Mouse (Mus musculus) heart, embryonic 10.5 days (tissue): ENCODE results near the gene Palld. TPM values are rescaled to one million over a fixed set of nuclear protein-coding genes. Genes with fewer than 3 reads are reported as not detected.

ENCODE experiments used
- DNase-seq: peaks from one replicate; pipeline ENCODE4 v3.0.0-alpha.2; 2017; ENCODE audit warnings: low spot score
- H3K27ac ChIP-seq: fragments of 300-500 bp; sonication (generic); 2 replicates; pipeline ENCODE4 v1.5.1; 2016; ENCODE audit warnings: mild to moderate bottlenecking
- H3K27me3 ChIP-seq: fragments of 300-500 bp; sonication (generic); 2 replicates; pipeline ENCODE4 v1.6.1; 2016; ENCODE audit warnings: mild to moderate bottlenecking; ENCODE audit not compliant: poor library complexity, insufficient read depth, severe bottlenecking
- H3K36me3 ChIP-seq: fragments of 300-500 bp; sonication (generic); 2 replicates; pipeline ENCODE4 v1.6.1; 2016; ENCODE audit warnings: mild to moderate bottlenecking, moderate library complexity
- H3K4me1 ChIP-seq: fragments of 300-500 bp; sonication (generic); 2 replicates; pipeline ENCODE4 v1.6.1; 2016; ENCODE audit warnings: mild to moderate bottlenecking
- H3K4me3 ChIP-seq: fragments of 300-500 bp; sonication (generic); 2 replicates; pipeline ENCODE4 v1.5.1; 2016; ENCODE audit warnings: mild to moderate bottlenecking, moderate library complexity
- H3K9me3 ChIP-seq: fragments of 300-500 bp; sonication (generic); 2 replicates; pipeline ENCODE4 v1.6.1; 2016; ENCODE audit warnings: mild to moderate bottlenecking, moderate library complexity
- WGBS: fragments of 180-500 bp; shearing (Covaris S2); methylation state at CpG from one replicate; pipeline ENCODE4 v1.1.7; 2016; 5-methylcytosine and 5-hydroxymethylcytosine counted together
- polyA plus RNA-seq: library from polyadenylated mRNA; unstranded; fragments of >200 nt; fragmentation: Nextera tagmentation; extraction: Ambion mirVana; gene quantifications from 2 replicates; pipeline ENCODE4 v1.2.1, GENCODE M21; 2016

Palld gene
- polyA plus RNA-seq, 1 experiment from 2014 or later = 167 TPM

DNA sequence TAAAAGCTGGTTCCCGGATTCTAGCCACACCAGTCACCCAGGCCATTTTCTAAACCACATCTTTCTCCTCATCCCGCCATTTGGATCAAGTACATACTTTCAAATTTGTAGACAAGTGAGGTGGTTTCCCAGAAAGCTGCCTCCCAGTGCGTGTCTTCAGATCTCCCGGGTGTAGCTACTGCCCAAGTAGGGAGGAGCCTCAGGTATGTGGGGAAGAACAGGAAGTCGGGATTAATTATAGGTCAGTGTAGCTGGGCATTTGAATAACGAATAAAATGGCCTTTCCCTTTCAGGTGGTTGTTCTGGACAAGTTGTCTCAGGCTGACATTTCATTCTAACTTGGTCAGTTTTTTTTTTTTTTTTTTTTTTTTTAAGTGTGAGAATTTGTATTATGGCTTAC is 170.3 kb downstream of the Palld start:
- Histone ChIP-seq H3K27ac (no peak overlapping the region), H3K4me1 (peaks cover 22% of the 10 kb centered on the region; the same call in 1 of the 2 replicates), H3K9me3 (no peaks in the 10 kb centered on the region), H3K4me3 (no peak overlapping the region), H3K27me3 (no peaks in the 10 kb centered on the region), H3K36me3 (peaks cover 6% of the 10 kb centered on the region; the same call in 1 of the 2 replicates)
- WGBS = 76% methylated on average over 6 of the region's 6 CpGs
- DNase-seq = no peak

DNA sequence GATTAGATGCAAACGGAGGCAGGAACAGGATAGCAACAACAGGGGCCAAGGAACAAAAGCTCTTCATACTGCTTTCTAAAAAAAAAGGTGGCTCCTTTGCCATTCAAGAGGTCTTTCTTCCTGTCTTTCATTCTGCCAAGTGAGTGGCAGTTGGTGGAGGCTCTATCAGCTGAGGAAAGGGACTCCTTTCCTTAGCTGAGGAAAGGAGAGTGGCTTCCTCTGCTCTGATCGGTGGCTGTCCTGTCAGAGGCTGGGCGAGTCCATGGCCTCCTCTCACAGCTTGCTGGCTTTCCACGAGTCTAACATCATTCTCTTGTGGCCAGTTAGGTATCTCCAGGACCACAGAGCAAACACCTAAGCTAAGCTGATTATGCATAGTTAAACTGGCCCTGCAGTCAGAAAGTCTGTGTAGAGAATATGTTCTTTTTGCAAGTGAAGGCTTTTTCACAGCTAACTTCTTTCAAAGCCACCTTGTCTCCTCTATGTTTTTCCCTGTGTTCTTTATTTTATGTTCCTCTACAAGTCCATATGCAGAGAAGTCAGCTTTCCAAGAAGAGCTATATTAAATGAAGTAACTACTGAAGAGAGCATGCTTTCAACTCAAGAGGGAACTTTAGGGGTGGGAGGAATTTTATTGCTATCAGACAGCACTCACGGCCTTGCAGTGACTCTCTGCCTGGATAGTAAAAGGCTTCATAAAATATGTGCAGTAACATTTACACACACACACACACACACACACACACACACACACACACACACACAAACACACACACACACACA is 171.0 kb downstream of the Palld start:
- Histone ChIP-seq H3K4me1 (peaks cover 22% of the 10 kb centered on the region; the same call in 1 of the 2 replicates), H3K27me3 (no peaks in the 10 kb centered on the region), H3K36me3 (peaks cover 6% of the 10 kb centered on the region; the same call in 1 of the 2 replicates), H3K4me3 (no peak overlapping the region), H3K9me3 (no peaks in the 10 kb centered on the region), H3K27ac (no peak overlapping the region)
- 49% methylated on average over 5 of the region's 5 CpGs for WGBS
- DNase-seq = no peak

DNA sequence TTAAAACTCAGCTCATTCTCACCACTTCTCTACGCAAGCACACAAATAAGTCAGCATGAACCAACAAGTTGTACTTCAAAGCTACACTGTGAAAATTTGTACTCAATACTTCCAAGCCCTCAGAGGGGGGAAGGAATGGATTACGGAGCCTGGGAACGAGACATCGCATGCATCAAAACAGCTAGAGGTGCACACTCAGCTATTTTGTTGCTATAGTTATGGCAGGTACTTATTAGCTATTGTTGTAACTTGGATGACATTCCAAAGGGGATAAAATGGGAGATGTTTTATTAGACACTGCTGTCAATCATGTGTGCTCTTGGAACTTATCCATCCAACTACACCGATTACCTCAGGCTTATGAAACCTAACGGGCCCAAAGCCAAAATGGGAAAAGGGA is 171.8 kb downstream of the Palld start:
- no peak overlapping the region for H3K27ac ChIP-seq
- H3K36me3 ChIP-seq = peaks cover 6% of the 10 kb centered on the region; the same call in 1 of the 2 replicates
- DNase-seq = no peak
- WGBS = 88% methylated on average over 6 of the region's 6 CpGs
- no peaks in the 10 kb centered on the region for H3K27me3 ChIP-seq
- H3K9me3 ChIP-seq = no peaks in the 10 kb centered on the region
- H3K4me3 ChIP-seq = no peak overlapping the region
- H3K4me1 ChIP-seq = peaks cover 21% of the 10 kb centered on the region; the same call in 1 of the 2 replicates

DNA sequence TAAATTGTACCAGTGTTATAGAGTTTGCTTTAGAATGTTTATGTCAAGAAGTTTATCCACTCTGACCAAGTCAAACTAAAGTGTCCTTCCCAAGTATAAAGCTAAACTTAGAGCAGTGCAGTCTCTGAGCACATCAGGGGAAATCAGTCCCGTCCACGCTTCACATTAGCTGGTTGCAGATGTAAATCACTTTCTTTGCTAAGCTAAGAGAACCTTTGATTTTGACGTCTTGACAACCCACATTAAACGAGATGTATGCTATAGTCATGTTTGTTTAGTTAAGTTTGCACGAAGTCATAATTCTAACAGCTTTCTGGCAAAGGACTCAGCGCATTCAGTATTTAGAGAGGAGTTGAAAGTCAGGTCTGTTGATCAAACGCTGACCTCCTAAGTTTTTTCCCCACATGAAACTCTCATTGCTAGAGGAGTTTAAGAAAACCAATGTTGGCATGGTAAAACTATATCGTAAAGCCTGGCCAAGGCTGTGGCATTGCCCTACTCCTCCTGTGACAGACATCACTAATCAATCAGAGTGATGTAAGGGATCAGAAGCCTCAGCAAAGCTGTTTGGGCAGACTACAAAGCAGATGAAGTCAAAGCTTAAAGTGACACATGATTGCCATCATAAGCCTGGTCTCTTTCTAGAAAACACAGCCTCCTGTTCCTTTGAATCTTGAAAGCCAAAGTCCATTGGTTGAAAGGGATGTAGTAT is 177.0 kb downstream of the Palld start:
- Histone ChIP-seq H3K27me3 (no peaks in the 10 kb centered on the region), H3K4me3 (no peak overlapping the region), H3K9me3 (no peaks in the 10 kb centered on the region), H3K36me3 (peaks cover 1% of the 10 kb centered on the region; the same call in 1 of the 2 replicates), H3K27ac (no peak overlapping the region), H3K4me1 (peaks cover 6% of the 10 kb centered on the region; the same call in 1 of the 2 replicates)
- 83% methylated on average over 8 of the region's 8 CpGs for WGBS
- DNase-seq = no peak

DNA sequence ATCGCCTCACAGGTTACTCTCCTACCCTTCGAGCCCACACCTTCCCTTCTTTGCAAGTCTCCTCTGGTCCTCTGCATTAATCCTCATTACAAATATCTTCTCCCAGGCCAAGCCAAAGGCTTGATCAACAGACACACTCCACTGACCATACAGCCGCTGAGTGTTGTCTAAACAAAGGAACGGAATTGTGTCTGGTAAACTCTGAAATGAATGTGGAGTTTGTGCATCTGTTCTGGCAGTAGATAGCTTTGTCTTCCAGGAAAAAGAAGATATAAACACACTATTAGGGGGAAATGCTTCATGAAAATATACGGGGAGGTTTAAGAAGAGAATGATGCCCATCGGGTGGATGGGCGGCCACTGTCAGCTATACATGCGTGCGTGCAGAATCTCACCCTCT is 180.3 kb downstream of the Palld start:
- Histone ChIP-seq H3K4me3 (no peak overlapping the region), H3K9me3 (no peaks in the 10 kb centered on the region), H3K27me3 (no peaks in the 10 kb centered on the region), H3K36me3 (peaks cover 28% of the 10 kb centered on the region), H3K4me1 (no peaks in the 10 kb centered on the region; the same call in 1 of the 2 replicates), H3K27ac (no peak overlapping the region)
- 84% methylated on average over 9 of the region's 9 CpGs for WGBS
- DNase-seq = no peak

DNA sequence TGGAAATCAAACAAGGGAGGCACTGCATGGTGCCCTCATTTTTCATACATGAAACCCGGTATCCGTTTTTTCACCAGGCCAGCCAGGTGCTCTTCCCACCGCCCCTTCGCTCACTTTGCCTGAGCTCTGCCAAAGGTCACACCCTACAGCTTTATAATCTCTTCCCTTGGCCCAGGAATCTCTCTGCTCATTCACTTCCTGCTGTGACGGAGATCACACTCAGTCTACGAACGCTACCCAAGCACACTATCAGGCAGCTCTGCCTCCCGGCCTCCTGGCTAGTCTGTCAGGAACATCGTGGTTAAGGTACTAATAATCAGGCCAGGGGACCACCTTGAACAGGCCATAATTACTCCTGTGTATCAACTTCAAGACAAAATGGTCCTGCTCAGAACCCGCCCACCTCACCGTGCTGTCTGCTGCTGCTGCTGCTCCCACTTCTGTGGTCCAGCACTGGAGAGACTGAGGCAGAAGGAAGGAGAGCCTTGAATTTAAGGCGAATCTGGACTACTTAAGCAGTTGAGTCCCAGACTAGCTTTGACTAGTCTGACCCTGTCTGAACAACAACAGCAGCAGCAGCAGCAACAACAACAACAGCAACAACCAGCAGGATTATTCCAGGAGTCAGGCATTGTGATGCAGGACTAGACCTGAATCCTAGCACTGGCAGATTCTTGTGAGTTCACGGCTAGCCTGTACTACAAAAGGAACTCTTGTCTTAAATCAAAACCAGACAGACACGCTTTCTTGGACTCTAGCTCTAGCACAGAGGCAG is 187.0 kb downstream of the Palld start:
- H3K4me1 ChIP-seq = peaks cover 32% of the 10 kb centered on the region
- H3K4me3 ChIP-seq = no peak overlapping the region
- DNase-seq = peak; percentile 58
- H3K36me3 ChIP-seq = peaks cover 40% of the 10 kb centered on the region
- no peaks in the 10 kb centered on the region for H3K27me3 ChIP-seq
- no peaks in the 10 kb centered on the region for H3K9me3 ChIP-seq
- H3K27ac ChIP-seq = no peak overlapping the region
- WGBS = 28% methylated on average over 14 of the region's 14 CpGs

DNA sequence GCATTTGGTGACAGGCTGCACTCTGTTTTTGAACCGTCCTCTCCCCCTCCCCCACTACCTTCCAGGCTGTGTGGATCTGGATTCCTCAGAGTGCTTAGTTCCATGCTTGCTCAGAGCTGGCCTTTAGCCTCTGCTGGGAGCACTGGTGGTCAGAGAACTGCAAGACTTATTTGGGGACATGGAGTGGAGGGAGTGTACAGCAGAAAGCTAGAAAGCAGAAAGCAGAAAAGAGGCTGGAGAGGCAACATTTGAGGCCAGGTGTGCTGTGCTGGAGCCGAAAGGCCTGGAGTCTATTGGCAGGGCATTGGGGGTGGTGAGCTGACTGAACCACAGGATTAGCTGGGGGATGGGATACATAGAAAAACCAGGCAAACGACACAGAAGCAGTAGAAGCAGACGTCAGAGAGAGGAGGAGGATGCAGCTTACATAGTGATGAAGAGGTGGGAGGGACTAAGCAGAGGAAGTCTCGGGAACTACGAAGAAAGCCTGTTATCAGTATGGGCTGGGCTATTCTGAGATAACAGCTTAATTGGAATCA is 188.1 kb downstream of the Palld start:
- Histone ChIP-seq H3K4me3 (no peak overlapping the region), H3K27me3 (no peaks in the 10 kb centered on the region), H3K9me3 (no peaks in the 10 kb centered on the region), H3K27ac (peak overlapping the region; percentile 62), H3K4me1 (peaks cover 32% of the 10 kb centered on the region), H3K36me3 (peaks cover 40% of the 10 kb centered on the region)
- DNase-seq = peak; percentile 58
- WGBS = 9% methylated on average over 6 of the region's 6 CpGs

DNA sequence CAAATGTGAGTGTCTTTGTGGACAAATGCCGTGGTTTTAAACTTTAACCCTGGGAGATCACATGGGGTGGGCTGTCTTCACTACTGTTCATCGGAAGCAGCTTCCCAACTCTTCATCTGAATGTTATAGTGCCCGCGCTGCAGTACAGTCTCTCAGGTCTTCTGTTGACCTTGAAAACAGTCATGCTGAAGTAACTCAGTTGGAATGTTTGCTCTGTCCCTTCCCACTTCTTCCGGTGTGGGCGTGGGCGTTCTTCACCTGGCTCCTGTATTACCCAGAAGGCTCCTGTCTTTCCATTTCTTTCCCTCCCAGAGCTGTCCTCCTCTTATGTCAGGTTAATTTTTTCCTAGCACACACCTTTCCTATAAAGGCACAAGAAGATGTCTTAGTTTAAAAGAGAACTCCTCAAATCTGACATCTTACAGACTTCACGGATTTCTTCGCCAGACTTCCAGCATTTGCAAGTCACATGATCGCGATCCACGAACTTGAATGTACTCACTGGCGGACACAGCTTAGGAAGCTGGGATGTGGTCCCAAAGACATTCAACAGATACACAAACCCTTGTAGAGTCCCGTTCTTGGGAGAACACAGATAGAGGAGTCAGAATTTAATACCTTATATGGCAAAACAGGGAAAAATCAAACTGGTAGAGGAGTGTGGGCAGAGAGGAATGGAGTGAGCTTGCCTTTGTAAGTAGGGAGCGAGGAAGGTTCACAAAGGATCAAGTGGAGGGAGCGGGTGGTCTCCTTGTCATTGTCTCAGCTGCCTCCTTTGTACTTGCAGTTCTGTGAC is 189.1 kb downstream of the Palld start:
- peaks cover 32% of the 10 kb centered on the region for H3K4me1 ChIP-seq
- H3K36me3 ChIP-seq = peaks cover 42% of the 10 kb centered on the region
- H3K4me3 ChIP-seq = no peak overlapping the region
- peak; percentile 73 for DNase-seq
- no peak overlapping the region; the same call in 1 of the 2 replicates for H3K27ac ChIP-seq
- 76% methylated on average over 16 of the region's 16 CpGs for WGBS
- no peaks in the 10 kb centered on the region for H3K27me3 ChIP-seq
- H3K9me3 ChIP-seq = no peaks in the 10 kb centered on the region

DNA sequence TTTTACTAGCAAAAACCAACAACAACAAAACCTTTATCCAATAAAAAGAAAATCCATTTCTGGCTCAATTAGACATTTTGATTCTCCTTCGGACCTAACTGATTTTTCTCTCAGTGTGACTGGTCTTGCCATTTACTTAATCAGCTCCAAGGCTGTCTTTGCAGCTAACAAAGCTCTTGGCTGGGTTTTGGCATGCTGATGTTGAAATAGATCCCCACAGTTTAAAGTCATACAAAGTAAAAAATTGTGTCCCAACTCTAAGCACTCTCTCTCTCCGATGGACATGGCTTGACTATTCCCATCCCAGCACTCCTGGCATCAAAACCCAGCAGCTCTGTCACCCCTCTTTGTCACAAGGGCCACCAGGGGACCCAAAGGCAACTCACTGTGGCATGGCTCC is 190.1 kb downstream of the Palld start:
- peaks cover 32% of the 10 kb centered on the region for H3K4me1 ChIP-seq

DNA sequence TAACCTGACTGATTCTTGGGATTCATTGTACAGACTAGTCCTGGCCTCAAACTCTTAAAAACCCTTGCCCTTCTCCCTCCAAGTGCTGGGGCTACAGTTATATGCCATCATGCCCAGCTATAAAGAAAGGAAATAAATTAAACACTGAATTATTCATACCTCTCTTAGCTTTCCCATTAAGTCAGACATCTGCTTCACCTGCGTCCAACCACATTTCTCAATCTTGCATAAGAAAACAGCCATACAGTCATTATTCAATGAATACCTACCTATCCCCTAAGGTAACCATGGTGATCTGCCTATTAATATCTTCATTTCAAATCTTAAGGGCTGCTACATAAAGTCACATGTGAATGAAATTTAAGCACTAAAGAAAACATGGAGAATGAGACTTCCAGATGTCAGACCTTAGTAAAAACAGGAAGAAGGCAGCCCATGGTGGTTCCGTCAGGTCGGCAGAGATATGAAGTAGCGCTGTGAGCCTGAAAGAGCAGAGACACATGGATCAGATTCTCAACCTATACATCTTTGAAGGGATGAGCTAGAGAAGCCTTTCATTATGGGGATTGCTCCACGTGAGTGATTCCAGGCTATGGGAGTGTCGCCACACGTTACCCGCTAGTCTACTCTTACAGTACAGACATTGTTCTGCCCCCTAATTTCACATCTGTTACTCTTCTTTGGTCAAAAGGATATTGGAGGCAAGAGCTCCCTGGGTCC is 193.7 kb downstream of the Palld start:
- H3K9me3 ChIP-seq = no peaks in the 10 kb centered on the region
- no peak overlapping the region for H3K27ac ChIP-seq
- H3K27me3 ChIP-seq = no peaks in the 10 kb centered on the region
- 80% methylated on average over 8 of the region's 8 CpGs for WGBS
- no peak overlapping the region for H3K4me3 ChIP-seq
- H3K4me1 ChIP-seq = peaks cover 7% of the 10 kb centered on the region
- H3K36me3 ChIP-seq = peaks cover 69% of the 10 kb centered on the region
- no peak for DNase-seq

More for the DNA sequence above, 190.1 kb downstream of the Palld start:
- Histone ChIP-seq H3K9me3 (no peaks in the 10 kb centered on the region), H3K4me3 (no peak overlapping the region), H3K36me3 (peaks cover 43% of the 10 kb centered on the region), H3K27ac (no peak overlapping the region), H3K27me3 (no peaks in the 10 kb centered on the region)
- 86% methylated on average over 2 of the region's 2 CpGs for WGBS
- DNase-seq = no peak

DNA sequence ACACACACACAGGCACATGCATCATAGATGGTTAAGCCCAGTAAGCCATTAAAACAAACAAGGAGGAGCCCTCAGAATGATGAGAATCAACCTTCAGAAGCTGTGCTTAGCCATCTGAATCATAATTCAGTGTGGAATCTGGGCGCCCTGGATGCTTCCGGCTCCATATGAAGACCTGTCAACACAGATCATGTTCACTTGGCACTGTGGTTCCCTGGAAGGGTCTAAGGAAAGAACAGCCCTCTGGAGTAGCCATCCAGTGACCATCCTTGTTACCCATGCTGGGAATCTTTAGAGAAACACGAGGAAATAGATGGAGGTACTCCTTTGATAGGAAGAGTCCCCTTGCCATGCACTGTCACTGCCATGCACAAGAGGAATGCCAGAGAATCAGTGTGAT is 197.0 kb downstream of the Palld start:
- Histone ChIP-seq H3K27me3 (no peaks in the 10 kb centered on the region), H3K27ac (no peak overlapping the region), H3K36me3 (peaks cover 86% of the 10 kb centered on the region), H3K9me3 (no peaks in the 10 kb centered on the region), H3K4me3 (no peak overlapping the region), H3K4me1 (peaks cover 7% of the 10 kb centered on the region; the same call in 1 of the 2 replicates)
- DNase-seq = no peak
- 73% methylated on average over 3 of the region's 3 CpGs for WGBS
